Mouse (Mus musculus) thymus, postnatal 25 days (tissue): ENCODE data around the gene Rsph1.
A peak's percentile ranks its signal among the peaks of the same experiment; 100 is the strongest.

Source experiments
- DNase-seq: peaks from one replicate; pipeline ENCODE4 v3.0.0; 2022

Rsph1 gene

GRCm38 (mm10) chr17:31276922-31277918, at the start of gene Rsph1:
Gene Rsph1, minus strand, starts transcription at chr17:31277383.
- peak; percentile 96 for DNase-seq

- peak; percentile 53 for DNase-seq
Observed at GRCm38 (mm10) chr17:31326220-31326852, 49.2 kb upstream of the Rsph1 start.

- DNase-seq: peak; percentile 76
Observed at GRCm38 (mm10) chr17:31325451-31326219, 48.5 kb upstream of the Rsph1 start.

- DNase-seq: no peak
Observed at GRCm38 (mm10) chr17:31324227-31324626, 47.0 kb upstream of the Rsph1 start.

- no peak for DNase-seq
Observed at GRCm38 (mm10) chr17:31323379-31323778, 46.2 kb upstream of the Rsph1 start.

GRCm38 (mm10) chr17:31322446-31322845, 45.3 kb upstream of the Rsph1 start:
- peak; percentile 22 for DNase-seq

GRCm38 (mm10) chr17:31321425-31321824, 44.2 kb upstream of the Rsph1 start:
- no peak for DNase-seq

GRCm38 (mm10) chr17:31318906-31319767, 42.0 kb upstream of the Rsph1 start:
- no peak for DNase-seq

GRCm38 (mm10) chr17:31317521-31318272, 40.5 kb upstream of the Rsph1 start:
- DNase-seq: no peak

- DNase-seq: no peak
Observed at GRCm38 (mm10) chr17:31316998-31317397, 39.8 kb upstream of the Rsph1 start.

GRCm38 (mm10) chr17:31315993-31316392, 38.8 kb upstream of the Rsph1 start:
- no peak for DNase-seq

- DNase-seq: no peak
Observed at GRCm38 (mm10) chr17:31315046-31315792, 38.0 kb upstream of the Rsph1 start.

- DNase-seq: no peak
Observed at GRCm38 (mm10) chr17:31312648-31313047, 35.5 kb upstream of the Rsph1 start.

- DNase-seq: no peak
Observed at GRCm38 (mm10) chr17:31311047-31311446, 33.9 kb upstream of the Rsph1 start.

- DNase-seq: no peak
Observed at GRCm38 (mm10) chr17:31309281-31309793, 32.2 kb upstream of the Rsph1 start.

- DNase-seq: no peak
Observed at GRCm38 (mm10) chr17:31308291-31308816, 31.2 kb upstream of the Rsph1 start.

GRCm38 (mm10) chr17:31307756-31308155, 30.6 kb upstream of the Rsph1 start:
- no peak for DNase-seq

GRCm38 (mm10) chr17:31305776-31306120, 28.6 kb upstream of the Rsph1 start:
- no peak for DNase-seq

- DNase-seq: peak; percentile 29
Observed at GRCm38 (mm10) chr17:31304895-31305775, 28.0 kb upstream of the Rsph1 start.
